Mouse (Mus musculus) cortical plate, adult 2 months (tissue): ENCODE data around the gene Immp2l.

ENCODE experiments used
- CTCF ChIP-seq: fragments of 200-500 bp; IDR thresholded peaks from 2 replicates; pipeline ENCODE4 v1.5.1; 2011; ENCODE audit warnings: mild to moderate bottlenecking, control low read depth, low read length; ENCODE audit not compliant: insufficient read depth; ENCODE audit errors: extremely low read depth
- POLR2A ChIP-seq: fragments of 200-500 bp; IDR thresholded peaks from 2 replicates; pipeline ENCODE4 v1.6.1; 2011; ENCODE audit warnings: mild to moderate bottlenecking, low read length, control low read depth; ENCODE audit not compliant: insufficient read depth; ENCODE audit errors: extremely low read depth

DNA sequence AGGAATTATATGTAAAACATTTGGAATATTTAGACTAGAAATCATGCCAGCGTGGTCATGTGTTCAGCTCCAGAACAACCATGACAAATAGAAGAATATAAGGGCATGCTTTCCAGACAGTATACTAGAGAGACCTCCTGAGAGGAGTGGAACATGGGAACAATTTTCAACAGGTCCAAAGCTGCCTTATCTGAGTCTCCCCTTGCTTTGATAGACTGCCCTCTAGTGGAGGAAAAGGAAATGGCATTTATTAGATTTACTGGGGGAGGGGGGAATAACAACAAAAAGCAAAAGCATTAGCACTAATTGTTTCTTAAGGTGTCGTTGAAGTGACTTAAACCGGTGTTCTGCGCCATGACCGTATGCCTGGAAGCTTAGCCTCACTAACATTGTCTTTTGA, 463.1 kb downstream of the Immp2l start:
- TF ChIP-seq POLR2A (no peak), CTCF (peak; percentile 50; the same call in 1 of the 2 replicates)
